13 mouse cellular contexts compared by ENCODE assay signal in the genomic region with DNA sequence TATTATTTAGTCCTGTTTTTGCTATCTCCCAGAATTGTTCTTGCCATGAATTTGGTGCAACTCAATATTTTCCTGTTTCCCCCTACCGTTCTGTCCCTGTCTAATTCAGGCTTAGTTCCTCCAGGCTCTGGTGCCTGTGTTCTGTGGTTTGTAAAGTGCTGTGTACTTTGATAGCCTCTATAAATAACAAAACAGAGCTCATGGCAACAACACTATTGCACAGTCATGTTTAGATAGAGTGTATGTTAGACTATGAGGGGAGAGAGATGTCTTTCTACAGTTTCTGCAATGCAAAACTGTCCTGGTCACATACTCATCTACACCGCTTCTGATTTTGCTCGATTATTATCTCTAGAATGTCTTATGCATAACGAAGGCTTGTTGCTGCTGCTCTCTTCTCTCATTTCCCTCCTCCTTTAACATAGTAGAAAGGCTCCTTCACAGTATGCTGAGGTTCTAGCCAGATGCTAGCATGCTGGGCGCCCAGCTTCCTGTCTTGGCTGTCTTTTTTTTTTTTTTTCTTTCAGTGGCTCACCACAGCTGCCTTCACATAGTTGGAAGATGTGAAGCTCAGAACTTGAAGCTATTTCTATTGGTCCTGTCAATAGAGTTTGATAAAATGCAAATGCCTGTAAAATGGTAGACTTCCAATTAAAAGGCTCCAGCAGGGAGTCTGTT.
DNase-seq lines count a peak whose midpoint lies in the region; ATAC-seq and TF ChIP-seq lines count a peak whose summit lies in the region.
"Had no signal": no experiment of that assay in that cellular context is flagged by ENCODE, and none has a peak within 500 bp of the region (broad histone marks: within the 10 kb centered on the region; RNA-seq: fewer than 3 reads in every experiment).

No protein-coding gene starts in this region.

- no peaks in the 10 kb centered on the region for H3K9me3 ChIP-seq in hindbrain, embryonic 16.5 days (ENCODE audit: control insufficient read depth, low read length)
- no peaks in the 10 kb centered on the region for H3K9me3 ChIP-seq in hindbrain, embryonic 10.5 days
- H3K9me3 ChIP-seq in MEL (replicated peaks; ENCODE audit: insufficient read depth, low read length), result no peaks in the 10 kb centered on the region
- no peaks in the 10 kb centered on the region for H3K9me3 ChIP-seq in megakaryocyte, embryonic 14.5 days
- H3K9me3 ChIP-seq: liver, embryonic 15.5 days had no signal

- no peak for TF ChIP-seq CTCF in MEL (IDR thresholded peaks at IDR 0.05 in 2 of 3, conservative IDR thresholded peaks at IDR 0.05 in 1 of 3; ENCODE audit: control insufficient read depth in 1 of 3, insufficient read depth in 1 of 3, low read depth in 2 of 3, low read length in 3 of 3, poor library complexity in 1 of 3, severe bottlenecking in 1 of 3)

- H3K36me3 ChIP-seq in hindbrain, embryonic 16.5 days (ENCODE audit: control insufficient read depth, insufficient read depth, low read length), result no peaks in the 10 kb centered on the region
- peaks cover 9% of the 10 kb centered on the region for H3K36me3 ChIP-seq in hindbrain, embryonic 10.5 days
- peaks cover 0 to 25% of the 10 kb centered on the region in 2 experiments; a peak in 2 of 4 replicates for H3K36me3 ChIP-seq in MEL (ENCODE audit: control insufficient read depth in 1 of 2, insufficient read depth in 2 of 2, low read length in 2 of 2)
- peaks cover 34% of the 10 kb centered on the region for H3K36me3 ChIP-seq in megakaryocyte, embryonic 14.5 days (replicated peaks; ENCODE audit: low read length)

- no peak overlapping the region for H3K27ac ChIP-seq in hindbrain, embryonic 16.5 days (ENCODE audit: low read depth, low read length)
- H3K27ac ChIP-seq in hindbrain, embryonic 10.5 days, result no peak overlapping the region
- H3K27ac ChIP-seq in MEL (ENCODE audit: control insufficient read depth, low read depth, low read length), result no peak overlapping the region
- H3K27ac ChIP-seq: liver, embryonic 15.5 days; stomach, postnatal 0 days had no signal

- 79% methylated on average over 5 of the region's 5 CpGs for WGBS in hindbrain, embryonic 16.5 days
- 87% methylated on average over 5 of the region's 5 CpGs for WGBS in hindbrain, embryonic 10.5 days

- H3K4me3 ChIP-seq in hindbrain, embryonic 16.5 days (ENCODE audit: low read length), result no peak overlapping the region
- H3K4me3 ChIP-seq in hindbrain, embryonic 10.5 days, result no peak overlapping the region
- H3K4me3 ChIP-seq in MEL (ENCODE audit: control insufficient read depth in 1 of 2, insufficient read depth in 1 of 2, low read depth in 2 of 2, low read length in 2 of 2), result no peak overlapping the region
- H3K4me3 ChIP-seq in megakaryocyte, embryonic 14.5 days (replicated peaks), result peak overlapping the region; percentile 82
- H3K4me3 ChIP-seq: liver, embryonic 15.5 days; myocyte had no signal

- no peak overlapping the region for H3K9ac ChIP-seq in hindbrain, embryonic 16.5 days (ENCODE audit: low read depth, low read length)
- no peak overlapping the region for H3K9ac ChIP-seq in MEL (ENCODE audit: control insufficient read depth, low read depth, low read length, poor library complexity, severe bottlenecking)
- H3K9ac ChIP-seq: hindbrain, embryonic 14.5 days; liver, embryonic 15.5 days had no signal

- H3K79me2 ChIP-seq in MEL (ENCODE audit: control insufficient read depth, insufficient read depth, low read length, poor library complexity), result peaks cover 3% of the 10 kb centered on the region; the same call in 1 of the 2 replicates

- ATAC-seq in hindbrain, embryonic 16.5 days, result 0 out of 2 replicates have a peak, but pooled peaks have one; percentile 44

- no peak for TF ChIP-seq EP300 in MEL (IDR thresholded peaks at IDR 0.05; ENCODE audit: low read depth in 1 of 2, low read length in 2 of 2)

- DNase-seq in hindbrain, embryonic 10.5 days (ENCODE audit: low spot score), result no peak
- DNase-seq in MEL (ENCODE audit: low read depth, low spot score), result no peak
- peak; percentile 45 to 62 for DNase-seq in thymus, postnatal 36 days
- no peak for DNase-seq in c-Kit-positive CD71-positive TER-119-positive erythroid progenitor cells, embryonic 14.5 days (ENCODE audit: low spot score)
- DNase-seq in testis, postnatal 14 days (ENCODE audit: low spot score), result no peak
- DNase-seq: adrenal gland, postnatal 25 days; layer of hippocampus, postnatal 36 days had no signal

- no peaks in the 10 kb centered on the region for H3K4me1 ChIP-seq in hindbrain, embryonic 16.5 days (ENCODE audit: control insufficient read depth, insufficient read depth, low read depth, low read length)
- H3K4me1 ChIP-seq in hindbrain, embryonic 10.5 days (replicated peaks), result no peaks in the 10 kb centered on the region
- no peaks in the 10 kb centered on the region; a peak in 1 of 4 replicates for H3K4me1 ChIP-seq in MEL (ENCODE audit: control insufficient read depth in 1 of 2, insufficient read depth in 2 of 2, low read length in 2 of 2)
- peaks cover 81% of the 10 kb centered on the region for H3K4me1 ChIP-seq in megakaryocyte, embryonic 14.5 days
- H3K4me1 ChIP-seq: liver, embryonic 15.5 days had no signal

- H3K27me3 ChIP-seq in hindbrain, embryonic 16.5 days (replicated peaks; ENCODE audit: control insufficient read depth, insufficient read depth, low read length), result no peaks in the 10 kb centered on the region
- no peaks in the 10 kb centered on the region for H3K27me3 ChIP-seq in hindbrain, embryonic 10.5 days (ENCODE audit: insufficient read depth, poor library complexity, severe bottlenecking)
- no peaks in the 10 kb centered on the region for H3K27me3 ChIP-seq in MEL (ENCODE audit: control insufficient read depth in 1 of 2, insufficient read depth in 2 of 2, low read length in 2 of 2)
- H3K27me3 ChIP-seq in megakaryocyte, embryonic 14.5 days (replicated peaks), result no peaks in the 10 kb centered on the region
- H3K27me3 ChIP-seq: liver, embryonic 15.5 days had no signal

- TF ChIP-seq RAD21 in MEL (IDR thresholded peaks at IDR 0.05; ENCODE audit: low read depth, low read length), result no peak

- H3K4me2 ChIP-seq in hindbrain, embryonic 16.5 days (ENCODE audit: low read length), result no peak overlapping the region
- H3K4me2 ChIP-seq: hindbrain, embryonic 14.5 days; liver, embryonic 15.5 days had no signal

- TF ChIP-seq POLR2A in MEL (IDR thresholded peaks at IDR 0.05; ENCODE audit: control insufficient read depth in 1 of 2, insufficient read depth in 1 of 2, low read depth in 1 of 2, low read length in 2 of 2, poor library complexity in 1 of 2), result no peak

TF ChIP-seq in MEL, 35 proteins besides CTCF, POLR2A, EP300 and RAD21:
- no peak for TF ChIP-seq HCFC1 (IDR thresholded peaks at IDR 0.05; ENCODE audit: low read depth, low read length)
- TF ChIP-seq ZNF384 (IDR thresholded peaks at IDR 0.05; ENCODE audit: low read depth, low read length), result peak; percentile 40; the same call in 1 of the 2 replicates
- no peak for TF ChIP-seq E2F4 (IDR thresholded peaks at IDR 0.05; ENCODE audit: borderline replicate concordance, low read depth, low read length)

Comparison
In these comparisons a context has a peak if more than half of its experiments do, and no peak if none do; other contexts are left out.
1. DNase-seq: peak in thymus, postnatal 36 days (2 of 2); none in hindbrain, embryonic 10.5 days (single experiment), MEL (single experiment), c-Kit-positive CD71-positive TER-119-positive erythroid progenitor cells, embryonic 14.5 days (single experiment) and testis, postnatal 14 days (single experiment).